Mouse (Mus musculus) intestine, embryonic 14.5 days (tissue): ENCODE results near the gene Tecr. TPM values are rescaled to one million over a fixed set of nuclear protein-coding genes. Genes with fewer than 3 reads are reported as not detected.

Source experiments
- ATAC-seq: fragments of 200-750 bp; cut with Nextera tagmentation; replicated peaks from 2 replicates; pipeline ENCODE4 v1.8.0; 2017; ENCODE audit warnings: low read depth, moderate number of reproducible peaks, moderate TSS enrichment, moderate library complexity; ENCODE audit not compliant: low FRiP score, low TSS enrichment
- DNase-seq: peaks from one replicate; pipeline ENCODE4 v3.0.0-alpha.2; 2018; ENCODE audit warnings: low spot score
- H3K27ac ChIP-seq: fragments of 300-500 bp; sonication (generic); 2 replicates; pipeline ENCODE4 v1.5.1; 2014; ENCODE audit warnings: low read depth, mild to moderate bottlenecking, control low read depth
- H3K27me3 ChIP-seq: fragments of 300-500 bp; sonication (generic); replicated peaks from 2 replicates; pipeline ENCODE4 v1.6.1; 2014; ENCODE audit warnings: low read length, control low read depth; ENCODE audit not compliant: control insufficient read depth, insufficient read depth
- H3K36me3 ChIP-seq: fragments of 300-500 bp; sonication (generic); 2 replicates; pipeline ENCODE4 v1.6.1; 2014; ENCODE audit warnings: low read length, control low read depth; ENCODE audit not compliant: control insufficient read depth, insufficient read depth
- H3K4me1 ChIP-seq: fragments of 300-500 bp; sonication (generic); replicated peaks from 2 replicates; pipeline ENCODE4 v1.6.1; 2014; ENCODE audit warnings: low read length, control low read depth, mixed read lengths; ENCODE audit not compliant: control insufficient read depth, insufficient read depth
- H3K4me2 ChIP-seq: fragments of 300-500 bp; sonication (generic); 2 replicates; pipeline ENCODE4 v1.6.1; 2014; ENCODE audit warnings: low read length
- H3K4me3 ChIP-seq: fragments of 300-500 bp; sonication (generic); 2 replicates; pipeline ENCODE4 v1.5.1; 2014; ENCODE audit warnings: low read depth, low read length, control low read depth, mixed read lengths
- H3K9ac ChIP-seq: fragments of 300-500 bp; sonication (generic); 2 replicates; pipeline ENCODE4 v1.6.1; 2014; ENCODE audit warnings: mild to moderate bottlenecking, low read length
- H3K9me3 ChIP-seq: fragments of 300-500 bp; sonication (generic); 2 replicates; pipeline ENCODE4 v1.6.1; 2016; ENCODE audit warnings: low read length, control low read depth; ENCODE audit not compliant: control insufficient read depth
- WGBS: fragments of 180-500 bp; shearing (Covaris S2); extraction: QIAGEN DNeasy Blood & Tissue Kit; methylation state at CpG from one replicate; pipeline ENCODE4 v1.1.7; 2014; 5-methylcytosine and 5-hydroxymethylcytosine counted together
- polyA plus RNA-seq: library from polyadenylated mRNA; unstranded; fragments of >200 nt; fragmentation: Nextera tagmentation; extraction: Ambion mirVana; gene quantifications from 2 replicates; pipeline ENCODE4 v1.2.1, GENCODE M21; 2014

Gene Tecr
- 660 and 684 TPM in 2 replicates for polyA plus RNA-seq

DNA sequence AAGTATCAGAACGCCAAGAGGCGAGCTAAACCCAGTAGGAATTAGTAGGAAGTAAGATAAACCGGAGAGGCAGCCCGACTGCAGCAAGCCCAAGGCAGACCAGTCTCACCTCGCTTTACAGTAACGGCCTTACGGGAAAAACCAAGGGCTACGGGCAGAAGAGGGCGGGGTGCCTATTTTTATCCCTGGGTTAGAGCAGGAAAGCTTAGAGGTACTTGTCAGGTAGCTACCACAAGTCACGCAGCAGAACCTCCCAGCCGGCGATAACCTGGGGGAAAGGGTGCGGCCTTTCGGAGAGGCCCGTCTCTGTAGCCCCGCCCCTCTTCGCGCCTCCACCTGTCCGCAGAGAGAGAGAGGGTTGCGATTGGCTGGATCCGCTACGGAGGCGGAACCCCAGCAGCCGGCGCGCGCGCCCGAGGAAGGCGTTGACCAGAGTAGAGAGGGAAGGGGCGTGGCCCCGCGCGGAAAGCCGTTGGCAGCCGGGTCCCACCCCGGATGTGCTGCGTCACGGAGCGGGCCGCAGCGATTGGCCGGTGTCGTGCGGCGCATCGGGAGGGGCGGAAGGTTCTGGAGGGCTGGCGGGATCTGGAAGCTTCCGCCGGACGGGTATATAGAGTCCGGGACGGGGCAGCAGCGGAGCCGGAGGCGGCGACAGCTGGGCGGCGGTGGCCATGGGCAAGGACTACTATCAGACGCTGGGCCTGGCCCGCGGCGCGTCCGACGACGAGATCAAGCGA is at the start of gene Tecr, which contains the start of gene Dnajb1:
Tecr (minus strand) TSS at position 311 of the 737 bp plus-strand sequence.
Dnajb1 (plus strand) TSS at position 533 of the 737 bp plus-strand sequence.
- H3K36me3 ChIP-seq, result peaks cover 33% of the 10 kb centered on the region
- peak within 1 kb of the TSS; percentile 96 for H3K27ac ChIP-seq
- peak within 1 kb of the TSS; percentile 84 for H3K9ac ChIP-seq
- H3K4me2 ChIP-seq, result peak within 1 kb of the TSS; percentile 97
- DNase-seq (peak; percentile 98), ATAC-seq (peak; percentile 94)
- under 1% methylated on average over 52 of the region's 69 CpGs for WGBS
- no peaks in the 10 kb centered on the region for H3K9me3 ChIP-seq
- peaks cover 11% of the 10 kb centered on the region for H3K4me1 ChIP-seq
- peak within 1 kb of the TSS; percentile 79 for H3K4me3 ChIP-seq
- no peaks in the 10 kb centered on the region for H3K27me3 ChIP-seq

DNA sequence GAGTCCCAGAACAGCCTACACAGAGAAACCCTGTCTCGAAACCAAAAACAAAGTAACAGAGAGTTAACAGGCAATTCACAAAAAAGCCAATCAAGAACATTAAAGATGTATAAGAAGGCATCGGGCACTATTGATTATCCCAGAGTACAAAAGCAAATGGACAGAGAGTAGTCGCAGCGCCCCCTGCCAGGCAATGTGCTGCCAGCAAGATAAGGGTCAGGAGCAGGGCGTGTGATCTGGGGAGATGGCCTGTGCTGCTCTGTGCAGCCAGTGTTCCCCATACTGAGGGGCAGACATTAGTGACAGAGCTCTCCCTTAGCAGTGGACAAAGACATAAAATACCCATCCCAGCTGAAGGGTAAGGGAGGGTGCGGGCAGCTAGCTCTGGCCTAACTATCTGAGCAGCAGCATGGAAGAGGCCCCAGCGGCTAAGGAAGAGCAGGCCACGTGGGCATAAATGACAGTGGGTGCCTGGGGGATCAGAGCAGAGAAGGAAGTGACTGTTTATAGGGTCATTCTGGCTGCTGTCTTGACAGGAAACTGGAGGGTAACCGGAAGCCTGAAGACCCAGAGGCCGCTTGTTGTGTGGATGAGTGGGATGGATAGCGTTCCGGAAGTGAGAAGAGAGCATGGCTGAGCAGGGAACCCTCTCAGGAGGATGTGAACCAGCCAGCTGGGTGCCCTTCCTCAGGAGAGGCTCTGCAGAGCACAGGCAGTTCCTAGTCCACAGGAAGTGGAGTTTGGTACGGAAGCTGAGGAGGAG is 48.9 kb upstream of the Tecr start:
- no peak overlapping the region for H3K4me2 ChIP-seq
- no peaks in the 10 kb centered on the region for H3K9me3 ChIP-seq
- 63% methylated on average over 13 of the region's 13 CpGs for WGBS
- no peak for ATAC-seq
- no peak overlapping the region for H3K9ac ChIP-seq
- H3K27me3 ChIP-seq, result no peaks in the 10 kb centered on the region
- H3K4me1 ChIP-seq, result peaks cover 30% of the 10 kb centered on the region
- peaks cover 13% of the 10 kb centered on the region; the same call in 1 of the 2 replicates for H3K36me3 ChIP-seq
- H3K4me3 ChIP-seq, result no peak overlapping the region
- DNase-seq, result no peak
- no peak overlapping the region; the same call in 1 of the 2 replicates for H3K27ac ChIP-seq

GRCm38 (mm10) chr8:83656043-83656442 is 48.3 kb upstream of the Tecr start:
- 85% methylated on average over 9 of the region's 9 CpGs for WGBS
- H3K36me3 ChIP-seq, result peaks cover 13% of the 10 kb centered on the region; the same call in 1 of the 2 replicates
- DNase-seq, result no peak
- no peak overlapping the region for H3K9ac ChIP-seq
- no peak overlapping the region for H3K27ac ChIP-seq
- no peaks in the 10 kb centered on the region for H3K9me3 ChIP-seq
- H3K4me1 ChIP-seq, result peaks cover 24% of the 10 kb centered on the region
- H3K4me3 ChIP-seq, result no peak overlapping the region
- no peaks in the 10 kb centered on the region for H3K27me3 ChIP-seq
- no peak overlapping the region for H3K4me2 ChIP-seq
- no peak for ATAC-seq

GRCm38 (mm10) chr8:83654725-83655124 is 47.0 kb upstream of the Tecr start:
- peaks cover 12% of the 10 kb centered on the region for H3K4me1 ChIP-seq
- no peak overlapping the region for H3K4me3 ChIP-seq
- DNase-seq (no peak), ATAC-seq (no peak)
- H3K36me3 ChIP-seq, result peaks cover 13% of the 10 kb centered on the region; the same call in 1 of the 2 replicates
- H3K27ac ChIP-seq, result no peak overlapping the region
- H3K4me2 ChIP-seq, result no peak overlapping the region
- no peak overlapping the region for H3K9ac ChIP-seq
- H3K27me3 ChIP-seq, result no peaks in the 10 kb centered on the region
- no peaks in the 10 kb centered on the region for H3K9me3 ChIP-seq
- WGBS, result 84% methylated on average over 6 of the region's 6 CpGs

- Histone ChIP-seq H3K9ac (peak overlapping the region; percentile 81), H3K4me2 (peak overlapping the region; percentile 72), H3K27ac (peak overlapping the region; percentile 74; the same call in 1 of the 2 replicates), H3K4me1 (peaks cover 12% of the 10 kb centered on the region), H3K27me3 (no peaks in the 10 kb centered on the region), H3K36me3 (peaks cover 13% of the 10 kb centered on the region; the same call in 1 of the 2 replicates), H3K4me3 (peak overlapping the region; percentile 95), H3K9me3 (no peaks in the 10 kb centered on the region)
- ATAC-seq, result no peak
- 38% methylated on average over 10 of the region's 10 CpGs for WGBS
- peak; percentile 65 for DNase-seq
Measured at GRCm38 (mm10) chr8:83653662-83654017, 45.9 kb upstream of the Tecr start.

DNA sequence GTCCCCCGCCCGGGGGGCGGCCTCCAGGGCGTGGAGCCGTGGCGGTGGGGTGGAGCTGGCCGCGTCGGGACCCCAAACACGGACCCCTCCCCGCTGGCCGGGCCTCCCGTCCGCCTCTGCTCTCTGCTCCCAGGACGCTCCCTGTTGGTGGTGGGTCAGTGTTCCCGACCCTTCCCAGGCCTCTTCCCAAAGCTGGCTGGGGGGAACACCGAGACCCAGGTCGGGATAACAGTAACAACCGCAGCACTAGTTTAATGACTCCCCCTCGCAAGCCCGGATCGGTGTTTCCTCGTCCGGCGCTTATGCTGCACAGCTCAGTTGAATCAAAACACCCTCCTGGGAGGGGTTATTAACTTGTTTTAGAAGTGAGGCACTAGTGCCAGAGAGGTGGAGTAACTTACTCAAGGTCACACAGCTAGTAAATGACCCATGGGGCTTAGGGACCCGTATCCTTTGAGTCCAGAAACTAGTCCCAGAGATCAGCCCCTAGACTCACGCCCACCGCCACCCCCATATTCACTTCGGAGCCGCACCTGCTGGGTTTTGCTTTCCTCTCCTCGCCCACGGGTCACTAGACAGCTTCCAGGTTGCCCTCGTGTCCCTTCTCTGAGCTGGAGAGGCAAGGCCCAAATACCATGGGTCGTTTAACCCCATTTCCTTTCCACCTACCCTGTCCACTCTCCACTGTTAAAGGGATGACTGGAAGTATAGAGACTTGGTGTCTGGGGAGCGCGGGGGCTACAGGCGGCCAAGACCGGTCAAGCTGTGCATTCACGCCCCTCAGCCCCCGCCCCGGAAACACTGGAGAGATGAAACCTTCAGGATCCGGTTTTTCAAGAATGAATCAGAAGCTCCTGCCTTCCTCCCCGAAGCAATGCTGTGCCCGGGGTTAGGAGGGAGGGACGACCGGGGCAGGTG is 45.2 kb upstream of the Tecr start:
- no peaks in the 10 kb centered on the region for H3K9me3 ChIP-seq
- DNase-seq (peak; percentile 74), ATAC-seq (peak; percentile 52)
- no peaks in the 10 kb centered on the region for H3K27me3 ChIP-seq
- peak overlapping the region; percentile 95 for H3K4me3 ChIP-seq
- peaks cover 12% of the 10 kb centered on the region for H3K4me1 ChIP-seq
- 2% methylated on average over 43 of the region's 46 CpGs for WGBS
- H3K36me3 ChIP-seq, result peaks cover 13% of the 10 kb centered on the region; the same call in 1 of the 2 replicates
- H3K4me2 ChIP-seq, result peak overlapping the region; percentile 72
- H3K9ac ChIP-seq, result peak overlapping the region; percentile 81
- H3K27ac ChIP-seq, result peak overlapping the region; percentile 74

GRCm38 (mm10) chr8:83652030-83652743 is 44.4 kb upstream of the Tecr start, which contains the start of gene Gipc1:
TSS of gene Gipc1 (plus strand) at chr8:83652677.
- Histone ChIP-seq H3K27ac (peak within 1 kb of the TSS; percentile 76), H3K4me2 (peak within 1 kb of the TSS; percentile 72), H3K36me3 (peaks cover 9% of the 10 kb centered on the region; the same call in 1 of the 2 replicates), H3K9ac (peak within 1 kb of the TSS; percentile 81), H3K9me3 (no peaks in the 10 kb centered on the region), H3K4me1 (peaks cover 12% of the 10 kb centered on the region), H3K4me3 (peak within 1 kb of the TSS; percentile 95), H3K27me3 (no peaks in the 10 kb centered on the region)
- WGBS, result 5% methylated on average over 42 of the region's 50 CpGs
- ATAC-seq (peak; percentile 95), DNase-seq (peak; percentile 96)
